Mouse (Mus musculus) heart, postnatal 4 days (tissue): Measurements from ENCODE around the gene Chst10. TPM values are rescaled to one million over a fixed set of nuclear protein-coding genes. Genes with fewer than 3 reads are reported as not detected.

Experiments
- DNase-seq: peaks from one replicate; pipeline ENCODE4 v3.0.0; 2021
- total RNA-seq, 2 experiments: library from RNA; stranded (reverse); gene quantifications; 2 replicates each; pipeline ENCODE4 v1.2.3; 2021

Chst10 gene
- total RNA-seq = under 1 TPM; 0.74 to 0.88 TPM

- peak; percentile 54 for DNase-seq
Measured at GRCm38 (mm10) chr1:38897431-38898248, at the start of gene Chst10. TSS of gene Chst10 (minus strand) at chr1:38898161.

- DNase-seq = peak; percentile 41
Measured at GRCm38 (mm10) chr1:38939608-38940007, 41.6 kb upstream of the Chst10 start.

GRCm38 (mm10) chr1:38938849-38939248 is 40.9 kb upstream of the Chst10 start, which contains the start of gene Nms:
TSS of gene Nms (plus strand) at chr1:38939149.
- DNase-seq = no peak

GRCm38 (mm10) chr1:38936780-38937179 is 38.8 kb upstream of the Chst10 start:
- peak; percentile 15 for DNase-seq

GRCm38 (mm10) chr1:38934668-38935067 is 36.7 kb upstream of the Chst10 start:
- DNase-seq = peak; percentile 14

GRCm38 (mm10) chr1:38930767-38931166 is 32.8 kb upstream of the Chst10 start:
- DNase-seq = no peak

GRCm38 (mm10) chr1:38929468-38929867 is 31.5 kb upstream of the Chst10 start:
- no peak for DNase-seq

- no peak for DNase-seq
Measured at GRCm38 (mm10) chr1:38928996-38929395, 31.0 kb upstream of the Chst10 start.

GRCm38 (mm10) chr1:38903985-38904384 is 6.0 kb upstream of the Chst10 start:
- DNase-seq = no peak

- DNase-seq = no peak
Measured at GRCm38 (mm10) chr1:38902571-38902970, 4.6 kb upstream of the Chst10 start.

- DNase-seq = no peak
Measured at GRCm38 (mm10) chr1:38893081-38893480, 4.9 kb downstream of the Chst10 start.

- no peak for DNase-seq
Measured at GRCm38 (mm10) chr1:38891444-38891843, 6.5 kb downstream of the Chst10 start.

- no peak for DNase-seq
Measured at GRCm38 (mm10) chr1:38888803-38889202, 9.2 kb downstream of the Chst10 start.

- DNase-seq = no peak
Measured at GRCm38 (mm10) chr1:38887011-38887410, 10.9 kb downstream of the Chst10 start.

- no peak for DNase-seq
Measured at GRCm38 (mm10) chr1:38886602-38887001, 11.4 kb downstream of the Chst10 start.

GRCm38 (mm10) chr1:38885956-38886355 is 12.0 kb downstream of the Chst10 start:
- no peak for DNase-seq

- DNase-seq = peak; percentile 8
Measured at GRCm38 (mm10) chr1:38883766-38884165, 14.2 kb downstream of the Chst10 start.

- DNase-seq = no peak
Measured at GRCm38 (mm10) chr1:38882746-38883145, 15.2 kb downstream of the Chst10 start.

GRCm38 (mm10) chr1:38881366-38881765 is 16.6 kb downstream of the Chst10 start:
- no peak for DNase-seq

- DNase-seq = no peak
Measured at GRCm38 (mm10) chr1:38876671-38877382, 21.1 kb downstream of the Chst10 start.

GRCm38 (mm10) chr1:38873911-38874310 is 24.1 kb downstream of the Chst10 start:
- DNase-seq = no peak

- no peak for DNase-seq
Measured at GRCm38 (mm10) chr1:38871834-38872233, 26.1 kb downstream of the Chst10 start.

GRCm38 (mm10) chr1:38869398-38870195 is 28.4 kb downstream of the Chst10 start:
- no peak for DNase-seq
